Mouse (Mus musculus) lung, postnatal 14 days (tissue): Measurements from ENCODE around the gene Thap12.

Experiments
- DNase-seq: peaks from one replicate; pipeline ENCODE4 v3.0.0; 2021

Thap12 gene

DNA sequence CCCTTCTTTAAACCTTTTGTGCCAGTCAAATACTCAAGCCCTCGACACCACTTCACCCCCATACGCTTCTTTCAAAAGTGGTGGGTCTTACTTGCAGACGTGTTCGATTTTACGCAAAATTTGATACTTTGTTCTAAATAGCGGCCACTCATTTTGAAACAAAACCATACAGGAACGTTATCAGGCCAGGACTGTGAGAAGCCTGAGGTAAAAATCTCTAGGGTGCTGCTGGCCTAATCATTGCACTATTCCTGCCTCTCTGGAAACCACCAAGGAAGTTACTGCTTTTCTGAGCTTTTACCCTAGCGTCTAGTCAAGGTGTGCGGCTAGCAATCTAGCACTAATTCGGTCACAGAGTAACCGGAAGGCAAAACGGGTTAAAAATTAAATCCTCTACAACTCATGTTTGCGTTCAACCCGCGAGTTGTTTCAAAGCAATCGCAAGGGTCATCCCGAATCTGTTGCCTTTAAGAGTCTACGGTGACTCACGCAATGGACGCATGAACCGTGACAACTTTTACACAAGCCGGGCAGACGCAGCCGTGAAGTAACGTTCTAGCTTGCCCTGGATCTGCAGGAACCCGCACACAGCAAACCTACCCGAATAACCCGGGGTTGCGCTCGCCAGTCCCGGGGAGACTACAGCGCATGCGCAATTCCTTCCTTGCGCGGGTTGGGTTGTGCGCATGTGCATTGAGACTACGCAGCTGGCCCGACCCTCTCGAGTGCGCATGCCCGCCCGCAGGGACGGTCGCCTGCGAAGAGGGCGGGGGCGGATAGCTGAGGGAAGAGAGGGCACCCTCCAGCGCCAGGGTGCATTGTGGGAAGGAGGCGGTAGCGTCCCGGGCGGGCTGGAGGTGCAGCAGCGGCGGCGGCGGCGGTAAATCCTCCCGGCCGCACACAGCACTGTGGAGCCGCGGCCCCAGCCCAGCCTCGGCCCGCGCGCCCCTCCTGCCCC is at the start of gene Thap12:
TSS of gene Thap12 (plus strand) at position 821 of the 958 bp plus-strand sequence.
- DNase-seq: peak; percentile 99

DNA sequence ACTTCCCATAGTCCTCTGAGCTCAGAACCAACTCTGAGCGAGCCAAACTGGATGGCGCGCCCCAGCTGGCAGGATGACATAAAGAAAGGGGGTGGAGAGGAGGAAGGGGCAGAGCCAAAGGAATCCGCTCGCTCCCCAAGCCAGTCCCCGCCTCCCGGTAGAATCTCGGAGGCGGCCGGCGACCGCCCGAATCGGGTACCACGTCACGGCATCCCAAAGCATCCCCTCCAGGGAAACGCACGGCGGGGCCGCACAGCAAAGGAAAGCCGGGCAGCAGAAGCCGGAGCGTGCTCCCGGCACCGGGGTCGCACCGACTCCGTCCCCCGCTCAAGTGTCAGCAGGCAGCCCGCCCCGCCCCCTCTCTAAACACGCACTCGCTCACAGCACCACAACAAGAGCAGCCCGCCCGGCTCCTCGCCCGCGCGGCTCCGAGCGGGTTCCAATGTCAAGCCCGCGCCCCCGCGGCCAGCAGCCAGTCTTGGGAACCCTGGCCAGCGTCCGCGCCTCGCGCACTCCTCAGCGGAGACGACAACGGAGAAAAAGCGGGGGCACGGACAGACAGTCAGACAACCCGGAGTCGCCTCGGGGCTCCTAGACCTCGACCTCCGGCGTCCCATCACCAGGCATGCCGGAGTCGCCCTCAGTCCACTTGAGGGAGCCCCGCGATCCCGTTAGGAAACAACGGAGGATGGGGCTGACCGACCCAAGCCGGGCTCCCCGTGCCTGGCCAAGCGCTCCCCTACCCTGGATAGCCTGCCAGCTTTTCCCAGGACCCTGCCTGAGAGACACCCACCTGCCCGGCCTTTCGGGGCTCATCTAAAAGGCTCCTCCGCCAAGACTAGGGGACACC is 47.0 kb upstream of the Thap12 start:
- DNase-seq: peak; percentile 81

- peak; percentile 92 for DNase-seq
Observed at GRCm38 (mm10) chr7:98656531-98657221, 46.2 kb upstream of the Thap12 start, which contains the start of gene Emsy. Emsy (minus strand) TSS chr7:98656783.

- DNase-seq: no peak
Observed at GRCm38 (mm10) chr7:98665166-98665565, 37.7 kb upstream of the Thap12 start.

- no peak for DNase-seq
Observed at GRCm38 (mm10) chr7:98665726-98666125, 37.2 kb upstream of the Thap12 start.

GRCm38 (mm10) chr7:98667956-98668746 is 34.8 kb upstream of the Thap12 start:
- no peak for DNase-seq

GRCm38 (mm10) chr7:98670831-98671230 is 32.1 kb upstream of the Thap12 start:
- DNase-seq: no peak

GRCm38 (mm10) chr7:98671416-98671815 is 31.5 kb upstream of the Thap12 start:
- DNase-seq: no peak

DNA sequence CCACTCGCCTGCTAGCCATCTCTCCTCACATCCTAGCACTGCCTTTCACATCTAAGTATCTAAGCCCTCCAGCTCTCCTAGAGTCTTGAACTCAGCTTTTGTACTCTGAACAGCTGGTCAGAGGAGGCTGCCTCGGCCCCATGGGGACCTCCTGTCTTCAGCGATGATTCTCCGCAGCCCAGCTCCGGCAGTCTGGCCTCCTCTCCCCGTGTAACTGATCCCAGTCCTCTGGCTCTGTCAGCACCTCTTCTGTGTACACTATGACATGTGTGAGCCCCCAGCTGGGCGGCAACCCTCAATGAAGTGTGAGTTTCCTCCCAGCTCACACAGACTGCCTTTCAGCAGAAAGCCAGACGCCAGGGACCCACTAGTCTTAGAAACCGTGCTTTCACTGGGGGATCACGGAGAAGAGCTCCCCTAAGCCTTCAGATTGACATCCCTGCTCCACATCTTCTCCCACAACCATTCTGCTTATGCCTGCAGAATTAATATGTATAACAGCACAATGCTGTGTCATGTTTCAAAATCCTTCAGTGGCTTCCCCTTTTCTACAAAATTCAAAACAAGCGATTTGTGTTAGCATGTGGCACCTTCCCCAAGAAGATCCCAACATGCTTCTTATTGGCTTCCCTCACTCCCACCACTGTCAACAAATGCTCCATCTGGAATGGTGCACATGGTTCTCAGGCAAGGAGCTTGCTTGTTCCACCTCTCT is 30.5 kb upstream of the Thap12 start:
- DNase-seq: peak; percentile 20

- no peak for DNase-seq
Observed at GRCm38 (mm10) chr7:98674344-98674743, 28.6 kb upstream of the Thap12 start.

GRCm38 (mm10) chr7:98677511-98677910 is 25.4 kb upstream of the Thap12 start:
- no peak for DNase-seq

DNA sequence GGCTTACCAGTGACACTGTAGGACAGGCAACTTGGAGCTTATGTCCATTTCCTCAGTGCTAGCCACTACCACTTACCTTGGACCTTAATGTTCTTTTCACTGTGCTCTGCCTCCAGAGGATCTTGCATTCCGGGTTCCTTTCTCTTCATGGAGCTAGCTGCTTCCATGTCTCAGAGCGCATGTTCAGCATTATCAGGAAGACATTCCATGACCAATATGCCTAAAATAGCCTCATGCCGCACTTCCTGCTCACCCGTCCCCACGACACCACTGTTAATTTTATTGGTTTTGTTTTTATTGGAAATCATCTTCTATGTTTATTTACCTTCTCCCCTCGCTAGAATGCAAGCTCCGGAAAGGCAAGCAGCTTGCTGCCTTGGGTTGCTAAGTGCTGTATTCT is 24.5 kb upstream of the Thap12 start:
- no peak for DNase-seq

DNA sequence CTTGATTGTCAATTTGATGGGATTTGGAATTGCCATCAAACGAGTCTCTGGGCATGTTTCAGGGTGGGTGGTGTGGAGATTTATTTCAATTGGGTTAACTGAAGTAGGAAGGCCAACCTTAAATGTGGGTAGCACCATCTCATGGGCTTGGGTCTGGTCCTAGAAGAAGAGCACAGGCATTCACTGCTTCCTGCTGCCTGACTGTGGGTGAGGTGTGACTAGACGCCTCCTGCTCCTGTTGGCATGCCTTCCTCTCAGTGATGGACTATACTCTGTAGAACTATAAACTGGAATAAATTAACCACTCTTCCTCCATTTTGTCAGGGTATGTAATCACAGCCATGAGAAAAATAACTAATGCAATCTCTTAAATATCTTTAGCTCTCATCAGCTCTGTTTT is 22.2 kb upstream of the Thap12 start:
- no peak for DNase-seq

DNA sequence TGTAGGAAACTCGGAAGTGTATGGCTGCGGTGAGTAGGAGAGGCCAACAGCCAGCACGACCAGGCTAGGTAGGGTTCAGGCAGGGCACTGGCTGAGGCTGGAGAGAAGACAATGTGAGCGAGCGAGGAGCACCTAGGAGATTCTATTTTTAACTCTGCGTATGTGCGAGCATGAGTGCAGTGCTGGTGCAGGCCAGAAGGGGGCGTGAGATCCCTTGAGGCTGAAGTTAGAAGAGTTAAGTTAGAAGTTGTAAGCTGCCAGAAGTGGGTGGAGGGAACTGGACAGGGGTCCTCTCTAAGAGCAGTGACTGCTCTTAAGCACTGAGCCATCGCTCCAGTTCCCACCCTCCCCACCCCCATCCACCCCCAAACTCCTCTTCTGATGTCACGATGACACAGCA is 20.1 kb upstream of the Thap12 start:
- no peak for DNase-seq

- DNase-seq: peak; percentile 32
Observed at GRCm38 (mm10) chr7:98685895-98686294, 17.0 kb upstream of the Thap12 start.

DNA sequence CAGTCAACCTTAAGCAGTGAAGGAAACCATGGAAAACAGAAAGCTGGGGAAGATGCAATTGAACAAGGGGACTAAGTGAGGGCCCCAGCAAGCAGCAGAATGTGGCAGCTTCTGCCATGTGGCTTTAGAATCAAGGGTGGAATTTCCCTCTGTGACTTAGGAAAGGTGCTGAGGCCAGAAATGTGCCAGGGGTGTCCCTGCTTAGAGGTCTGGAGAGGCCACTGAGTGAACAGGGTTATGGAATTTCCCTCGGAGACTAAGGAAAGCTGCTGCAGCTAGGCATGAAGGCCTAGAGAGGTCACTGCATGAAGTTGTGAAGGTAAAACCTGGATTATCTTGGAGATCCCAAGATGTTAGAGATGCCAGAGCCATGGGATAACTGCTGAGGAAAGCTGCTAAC is 12.8 kb upstream of the Thap12 start:
- DNase-seq: no peak

DNA sequence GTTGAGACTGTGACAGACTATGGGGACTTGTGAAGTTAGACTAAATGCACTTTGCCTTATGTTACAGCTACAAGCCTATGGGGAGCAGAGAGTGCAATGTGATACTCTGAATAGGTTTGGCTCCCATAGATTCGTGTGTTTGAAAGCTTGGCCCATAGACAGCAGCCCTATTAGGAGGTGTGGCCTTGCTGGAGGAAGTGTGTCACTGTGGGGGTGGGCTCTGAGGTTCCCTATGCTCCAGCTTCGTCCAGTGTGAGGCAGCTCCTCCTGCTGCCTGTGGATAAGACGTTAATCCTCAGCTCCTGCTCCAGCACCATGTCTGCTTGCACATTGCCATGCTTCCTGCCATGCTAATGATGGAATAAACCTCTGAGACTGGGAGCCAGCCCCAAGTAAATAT is 12.1 kb upstream of the Thap12 start:
- DNase-seq: no peak

- DNase-seq: no peak
Observed at GRCm38 (mm10) chr7:98692761-98693546, 9.9 kb upstream of the Thap12 start.

DNA sequence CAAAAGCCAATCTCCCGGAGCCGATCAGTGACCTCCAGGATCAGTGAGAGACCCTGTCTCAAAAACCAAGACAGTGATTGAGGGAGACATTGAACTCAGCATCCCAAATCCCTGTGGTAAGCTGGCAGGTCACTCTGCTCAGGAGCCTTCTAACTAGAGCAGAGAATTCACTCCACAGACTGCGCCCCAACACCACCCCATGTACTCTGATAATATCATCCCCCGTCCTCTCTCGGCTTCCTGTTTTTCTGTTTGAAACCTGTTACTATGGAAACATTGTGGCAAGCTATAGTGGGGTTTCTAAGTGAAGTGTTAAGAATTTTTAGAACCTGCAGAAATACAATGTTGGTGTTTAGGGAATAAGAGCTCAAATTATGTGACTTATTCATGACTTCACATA is 8.9 kb upstream of the Thap12 start:
- peak; percentile 27 for DNase-seq

GRCm38 (mm10) chr7:98697496-98697895 is 5.4 kb upstream of the Thap12 start:
- DNase-seq: no peak

- no peak for DNase-seq
Observed at GRCm38 (mm10) chr7:98698041-98698440, 4.9 kb upstream of the Thap12 start.
